9 mouse cellular contexts compared by ENCODE assay signal in genomic region chr7:79358350-79359182, GRCm38 (mm10). TPM values are rescaled to one million over a fixed set of nuclear protein-coding genes. Genes with fewer than 3 reads are reported as not detected.
DNase-seq lines count a peak whose midpoint lies in the region; ATAC-seq and TF ChIP-seq lines count a peak whose summit lies in the region.
"Had no signal": no experiment of that assay in that cellular context is flagged by ENCODE, and none has a peak within 500 bp of the region (broad histone marks: within the 10 kb centered on the region; RNA-seq: fewer than 3 reads in every experiment).

No protein-coding gene starts in this region.

- ATAC-seq in kidney, embryonic 16.5 days (ENCODE audit: low FRiP score, low TSS enrichment): 0 out of 2 replicates have a peak, but pooled peaks have one; percentile 25
- ATAC-seq in intestine, postnatal 0 days: no peak
- no peak for ATAC-seq in midbrain, embryonic 15.5 days (replicated peaks)

- peaks cover 47% of the 10 kb centered on the region for H3K36me3 ChIP-seq in kidney, embryonic 16.5 days (ENCODE audit: insufficient read depth, low read length)
- peaks cover 81% of the 10 kb centered on the region for H3K36me3 ChIP-seq in intestine, postnatal 0 days (ENCODE audit: control insufficient read depth, insufficient read depth)
- H3K36me3 ChIP-seq in midbrain, embryonic 15.5 days (replicated peaks): peaks cover 45% of the 10 kb centered on the region

- no peak overlapping the region for H3K27ac ChIP-seq in kidney, embryonic 16.5 days (ENCODE audit: low read length)
- no peak overlapping the region for H3K27ac ChIP-seq in intestine, postnatal 0 days (ENCODE audit: low read depth, low read length)
- no peak overlapping the region for H3K27ac ChIP-seq in midbrain, embryonic 15.5 days
- H3K27ac ChIP-seq: embryonic facial prominence, embryonic 15.5 days had no signal

- no peak for DNase-seq in kidney, postnatal 14 days
- DNase-seq in frontal cortex, postnatal 36 days (ENCODE audit: low spot score in 2 of 2): peak; percentile 85 to 95
- DNase-seq in layer of hippocampus, adult 8-10 months (ENCODE audit: low spot score in 2 of 2): peak; percentile 77 to 88
- DNase-seq in lung, postnatal 4 days: peak; percentile 38 to 70
- DNase-seq in kidney, postnatal 36 days: no peak

- H3K9me3 ChIP-seq in kidney, embryonic 16.5 days (ENCODE audit: low read length): no peaks in the 10 kb centered on the region
- H3K9me3 ChIP-seq in intestine, postnatal 0 days (ENCODE audit: control insufficient read depth): no peaks in the 10 kb centered on the region
- no peaks in the 10 kb centered on the region for H3K9me3 ChIP-seq in midbrain, embryonic 15.5 days
- H3K9me3 ChIP-seq: embryonic facial prominence, embryonic 15.5 days had no signal

- H3K4me1 ChIP-seq in kidney, embryonic 16.5 days (ENCODE audit: insufficient read depth, low read length): 0 out of 2 replicates have a peak, but pooled peaks cover 2% of the 10 kb centered on the region
- no peaks in the 10 kb centered on the region for H3K4me1 ChIP-seq in intestine, postnatal 0 days (replicated peaks; ENCODE audit: control insufficient read depth, insufficient read depth, low read length)
- H3K4me1 ChIP-seq in midbrain, embryonic 15.5 days: 0 out of 2 replicates have a peak, but pooled peaks cover 7% of the 10 kb centered on the region
- H3K4me1 ChIP-seq: embryonic facial prominence, embryonic 15.5 days had no signal

- TF ChIP-seq CTCF in intestine, postnatal 0 days (IDR thresholded peaks at IDR 0.05; ENCODE audit: low read depth): no peak

- H3K4me3 ChIP-seq in kidney, embryonic 16.5 days (ENCODE audit: low read length): no peak overlapping the region
- H3K4me3 ChIP-seq in intestine, postnatal 0 days (ENCODE audit: low read depth, low read length): no peak overlapping the region
- no peak overlapping the region for H3K4me3 ChIP-seq in midbrain, embryonic 15.5 days
- H3K4me3 ChIP-seq: embryonic facial prominence, embryonic 15.5 days had no signal

- no peaks in the 10 kb centered on the region for H3K27me3 ChIP-seq in kidney, embryonic 16.5 days (ENCODE audit: insufficient read depth, low read length)
- H3K27me3 ChIP-seq in intestine, postnatal 0 days (replicated peaks; ENCODE audit: control insufficient read depth, insufficient read depth, low read length): no peaks in the 10 kb centered on the region
- no peaks in the 10 kb centered on the region for H3K27me3 ChIP-seq in midbrain, embryonic 15.5 days (replicated peaks)
- H3K27me3 ChIP-seq: embryonic facial prominence, embryonic 15.5 days had no signal

- 53% methylated on average over 15 of the region's 15 CpGs for WGBS in kidney, embryonic 16.5 days
- WGBS in intestine, postnatal 0 days: 58% methylated on average over 15 of the region's 15 CpGs
- 74% methylated on average over 15 of the region's 15 CpGs for WGBS in midbrain, embryonic 15.5 days

- H3K9ac ChIP-seq in kidney, embryonic 16.5 days (replicated peaks; ENCODE audit: low read length): no peak overlapping the region
- no peak overlapping the region for H3K9ac ChIP-seq in intestine, postnatal 0 days (ENCODE audit: low read depth, low read length)
- no peak overlapping the region for H3K9ac ChIP-seq in midbrain, embryonic 15.5 days
- H3K9ac ChIP-seq: embryonic facial prominence, embryonic 15.5 days had no signal

- H3K4me2 ChIP-seq in kidney, embryonic 16.5 days (replicated peaks; ENCODE audit: low read depth, low read length): no peak overlapping the region
- no peak overlapping the region for H3K4me2 ChIP-seq in intestine, postnatal 0 days (replicated peaks; ENCODE audit: low read depth)
- no peak overlapping the region for H3K4me2 ChIP-seq in midbrain, embryonic 15.5 days
- H3K4me2 ChIP-seq: embryonic facial prominence, embryonic 15.5 days had no signal

RNA-seq across cellular contexts. Expression of gene Rlbp1, which starts 28.3 kb away (rescaled TPM):
- 0.51 TPM in 2 replicates for polyA plus RNA-seq in kidney, embryonic 16.5 days (2015; fragmentation: Nextera tagmentation; extraction: Ambion mirVana)
- total RNA-seq in layer of hippocampus, adult 8-10 months (2022): 10 to 100 TPM; 23.5 to 25.8 (median 24.1) TPM
- polyA plus RNA-seq in intestine, postnatal 0 days (2015; fragmentation: Nextera tagmentation; extraction: Ambion mirVana): 0.20 and 0.37 TPM in 2 replicates
- 9.5 and 11.7 TPM in 2 replicates for polyA plus RNA-seq in midbrain, embryonic 15.5 days (2015; fragmentation: Nextera tagmentation; extraction: Ambion mirVana)

RNA-seq across cellular contexts. Expression of gene Fanci, which starts 33.2 kb away (rescaled TPM):
- 11.9 and 12.2 TPM in 2 replicates for polyA plus RNA-seq in kidney, embryonic 16.5 days (2015; fragmentation: Nextera tagmentation; extraction: Ambion mirVana)
- under 1 TPM; 0.18 to 0.66 (median 0.41) TPM for total RNA-seq in layer of hippocampus, adult 8-10 months (2022)
- 1.2 TPM in 2 replicates for polyA plus RNA-seq in intestine, postnatal 0 days (2015; fragmentation: Nextera tagmentation; extraction: Ambion mirVana)
- polyA plus RNA-seq in midbrain, embryonic 15.5 days (2015; fragmentation: Nextera tagmentation; extraction: Ambion mirVana): 1.9 and 2.1 TPM in 2 replicates

Comparison
In these comparisons a context has a peak if more than half of its experiments do, and no peak if none do; other contexts are left out.
1. DNase-seq: peak in frontal cortex, postnatal 36 days (2 of 2), layer of hippocampus, adult 8-10 months (2 of 2) and lung, postnatal 4 days (2 of 2); none in kidney, postnatal 14 days (single experiment) and kidney, postnatal 36 days (0 of 2).